ENCODE assay signal across 8 mouse cellular contexts in genomic region chr2:162660941-162661386, GRCm38 (mm10). TPM values are rescaled to one million over a fixed set of nuclear protein-coding genes. Genes with fewer than 3 reads are reported as not detected.
A peak's percentile ranks its signal among the peaks of the same experiment; 100 is the strongest.
DNase-seq lines count a peak whose midpoint lies in the region; ATAC-seq and TF ChIP-seq lines count a peak whose summit lies in the region.

Ptprt (minus strand) TSS chr2:162661147.

- H3K9ac ChIP-seq in heart, embryonic 11.5 days (ENCODE audit: low read depth, low read length) = 0 out of 2 replicates have a peak within 1 kb of the TSS, but pooled peaks have one; percentile 16
- H3K9ac ChIP-seq in forebrain, embryonic 12.5 days = peak within 1 kb of the TSS; percentile 68
- peak within 1 kb of the TSS; percentile 75 for H3K9ac ChIP-seq in midbrain, embryonic 14.5 days (replicated peaks; ENCODE audit: low read length)

- no peaks in the 10 kb centered on the region for H3K9me3 ChIP-seq in heart, embryonic 11.5 days (replicated peaks; ENCODE audit: control insufficient read depth, low read length)
- no peaks in the 10 kb centered on the region for H3K9me3 ChIP-seq in forebrain, embryonic 12.5 days
- no peaks in the 10 kb centered on the region for H3K9me3 ChIP-seq in midbrain, embryonic 14.5 days (ENCODE audit: control insufficient read depth, low read length)

- H3K4me3 ChIP-seq in heart, embryonic 11.5 days (ENCODE audit: low read depth, low read length) = peak within 1 kb of the TSS; percentile 55
- H3K4me3 ChIP-seq in forebrain, embryonic 12.5 days (replicated peaks) = peak within 1 kb of the TSS; percentile 64
- peak within 1 kb of the TSS; percentile 66 for H3K4me3 ChIP-seq in midbrain, embryonic 14.5 days (replicated peaks; ENCODE audit: low read depth, low read length)
- no peak within 1 kb of the TSS for H3K4me3 ChIP-seq in lung, adult 2 months (replicated peaks; ENCODE audit: extremely low read depth, low read depth, low read length)

- WGBS in heart, embryonic 11.5 days (ENCODE audit: insufficient replicate concordance) = under 1% methylated on average over 31 of the region's 73 CpGs
- under 1% methylated on average over 29 of the region's 73 CpGs for WGBS in forebrain, embryonic 12.5 days
- WGBS in midbrain, embryonic 14.5 days = 1% methylated on average over 58 of the region's 73 CpGs
- 1% methylated on average over 46 of the region's 73 CpGs for WGBS in lung, adult 2 months

- no peak for DNase-seq in heart, postnatal 25 days (ENCODE audit: low spot score)
- peak; percentile 42 for DNase-seq in ZHBTc4 (ENCODE audit: low read depth, low spot score)
- DNase-seq in layer of hippocampus, postnatal 25 days (ENCODE audit: extremely low spot score in 1 of 2, low spot score in 1 of 2) = peak in 1 of 2 experiments; percentile 31
- DNase-seq in midbrain, embryonic 14.5 days = peak; percentile 77
- DNase-seq in urinary bladder, postnatal 10 days (ENCODE audit: low spot score) = no peak
- no peak for DNase-seq in lung, adult 2 months

- no peak for TF ChIP-seq CTCF in lung, adult 2 months (IDR thresholded peaks at IDR 0.05; ENCODE audit: insufficient read depth, low read length)

- H3K36me3 ChIP-seq in heart, embryonic 11.5 days (ENCODE audit: control insufficient read depth, insufficient read depth, low read length) = no peaks in the 10 kb centered on the region
- no peaks in the 10 kb centered on the region for H3K36me3 ChIP-seq in forebrain, embryonic 12.5 days (replicated peaks)
- no peaks in the 10 kb centered on the region for H3K36me3 ChIP-seq in midbrain, embryonic 14.5 days (ENCODE audit: control insufficient read depth, insufficient read depth, low read length)

- no peaks in the 10 kb centered on the region; the same call in 1 of the 2 replicates for H3K4me1 ChIP-seq in heart, embryonic 11.5 days (ENCODE audit: control insufficient read depth, insufficient read depth, low read length)
- peaks cover 32% of the 10 kb centered on the region for H3K4me1 ChIP-seq in forebrain, embryonic 12.5 days
- H3K4me1 ChIP-seq in midbrain, embryonic 14.5 days (ENCODE audit: control insufficient read depth, insufficient read depth, low read length) = peaks cover 19% of the 10 kb centered on the region
- no peaks in the 10 kb centered on the region for H3K4me1 ChIP-seq in lung, adult 2 months (ENCODE audit: control insufficient read depth, insufficient read depth, low read length)

- TF ChIP-seq POLR2A in lung, adult 2 months (IDR thresholded peaks at IDR 0.05; ENCODE audit: borderline replicate concordance, extremely low read depth, low read depth, low read length) = no peak

- no peak within 1 kb of the TSS for H3K27ac ChIP-seq in heart, embryonic 11.5 days (ENCODE audit: low read depth, low read length)
- no peak within 1 kb of the TSS for H3K27ac ChIP-seq in forebrain, embryonic 12.5 days
- H3K27ac ChIP-seq in midbrain, embryonic 14.5 days (replicated peaks; ENCODE audit: low read depth, low read length) = peak within 1 kb of the TSS; percentile 70

- peak within 1 kb of the TSS; percentile 97 for H3K4me2 ChIP-seq in heart, embryonic 11.5 days
- peak within 1 kb of the TSS; percentile 100 for H3K4me2 ChIP-seq in forebrain, embryonic 12.5 days
- peak within 1 kb of the TSS; percentile 92 for H3K4me2 ChIP-seq in midbrain, embryonic 14.5 days (ENCODE audit: low read length)

- ATAC-seq in heart, embryonic 11.5 days (replicated peaks; ENCODE audit: insufficient number of reproducible peaks, low FRiP score, low TSS enrichment) = no peak
- ATAC-seq in forebrain, embryonic 12.5 days (ENCODE audit: low FRiP score) = peak; percentile 66
- peak; percentile 55 for ATAC-seq in midbrain, embryonic 14.5 days (ENCODE audit: low FRiP score, low TSS enrichment)

- peaks cover 55% of the 10 kb centered on the region for H3K27me3 ChIP-seq in heart, embryonic 11.5 days (ENCODE audit: control insufficient read depth, insufficient read depth, low read length)
- peaks cover 76% of the 10 kb centered on the region for H3K27me3 ChIP-seq in forebrain, embryonic 12.5 days
- H3K27me3 ChIP-seq in midbrain, embryonic 14.5 days (ENCODE audit: control insufficient read depth, insufficient read depth, low read length) = peaks cover 23% of the 10 kb centered on the region; the same call in 1 of the 2 replicates

- intact Hi-C loops in heart, postnatal 25 days (cut with DNase I) = loop anchor here (5.0 kb wide), 1 partner anchor 1189 kb away; no protein-coding TSS in a partner anchor

RNA-seq across cellular contexts. Expression of gene Ptprt, which starts in this region (rescaled TPM):
- polyA plus RNA-seq in heart, embryonic 11.5 days (2014; fragmentation: Nextera tagmentation; extraction: Ambion mirVana) = 0.23 and 0.66 TPM in 2 replicates
- under 1 TPM; 0.16 to 0.31 TPM for total RNA-seq in heart, postnatal 25 days (2021)
- 1.2 and 1.9 TPM in 2 replicates for polyA plus RNA-seq in forebrain, embryonic 12.5 days (2016; fragmentation: Nextera tagmentation; extraction: Ambion mirVana)
- 10 to 100 TPM; 45.6 to 53.4 TPM for total RNA-seq in layer of hippocampus, postnatal 25 days (2021)
- 15.7 and 17.2 TPM in 2 replicates for polyA plus RNA-seq in midbrain, embryonic 14.5 days (2014; fragmentation: Nextera tagmentation; extraction: Ambion mirVana)
- 0.57 and 2.7 TPM in 2 replicates for polyA plus RNA-seq in lung, adult 2 months (2012; rRNA removed)

Comparison
In these comparisons a context has a peak if more than half of its experiments do, and no peak if none do; other contexts are left out.
1. RNA of gene Ptprt (total RNA-seq): 45.6 to 53.4 TPM in layer of hippocampus, postnatal 25 days; 0.16 to 0.31 TPM in heart, postnatal 25 days; every median in the first group is over 10 times any median in the second.
2. H3K9ac ChIP-seq: peak in every context shown above with its lines; median percentile 75 in midbrain, embryonic 14.5 days; 68 in forebrain, embryonic 12.5 days; 16 in heart, embryonic 11.5 days.
3. DNase-seq: peak in ZHBTc4 (single experiment) and midbrain, embryonic 14.5 days (single experiment); none in heart, postnatal 25 days (single experiment), urinary bladder, postnatal 10 days (single experiment) and lung, adult 2 months (single experiment).
4. Peak in every context shown above with its lines, with median percentiles within 50 percentile points of each other: H3K4me2 ChIP-seq.